Mouse (Mus musculus): ENCODE results near the gene Fam228b. TPM values are rescaled to one million over a fixed set of nuclear protein-coding genes. Genes with fewer than 3 reads are reported as not detected.

Gene Fam228b
- 5.5 TPM for total RNA-seq (2023)

DNA sequence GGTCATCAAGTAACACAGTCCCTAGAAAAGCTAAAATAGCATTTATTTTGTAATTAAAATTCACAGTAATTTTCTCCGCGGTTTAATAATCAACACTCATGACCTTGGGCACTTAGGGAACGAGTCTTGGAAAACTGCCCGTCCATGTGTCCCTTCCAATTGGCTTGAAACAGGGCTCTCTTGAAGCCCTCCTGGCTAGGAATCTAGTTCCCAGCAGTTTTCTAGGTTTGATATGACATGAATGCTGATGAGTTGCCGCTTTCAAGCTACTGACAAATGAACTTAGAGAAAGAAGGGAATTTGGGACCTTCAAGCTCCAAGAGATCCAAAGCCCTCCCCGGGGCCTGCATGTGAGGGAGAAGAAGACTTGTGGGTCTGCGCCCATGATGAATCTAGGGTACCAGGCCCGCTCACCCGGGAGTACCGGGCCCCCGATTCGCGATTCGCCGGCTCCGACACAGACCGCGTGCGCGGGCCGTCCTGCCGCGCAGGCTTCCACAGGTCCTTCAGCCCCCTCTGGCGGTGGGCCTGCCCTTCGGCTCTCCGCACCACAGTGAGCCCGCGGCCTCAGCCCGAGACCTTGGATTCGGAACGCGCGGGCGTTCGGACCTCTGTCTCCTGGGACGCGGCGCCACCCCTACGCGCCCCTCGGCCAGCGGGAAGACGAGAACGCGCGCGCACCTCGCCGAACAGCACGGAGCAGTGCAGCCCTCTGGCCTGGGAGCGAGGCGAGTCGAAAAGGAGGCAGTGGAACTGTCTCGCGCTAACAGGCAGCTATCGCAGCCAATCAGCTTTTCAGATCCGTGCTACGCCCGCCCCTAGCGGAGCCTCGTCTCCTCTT is at the start of gene Fam228b, which contains the start of gene Pfn4:
TSS of gene Fam228b (minus strand) at position 776 of the 841 bp plus-strand sequence.
TSS of gene Pfn4 (plus strand) at position 531 of the 841 bp plus-strand sequence.

DNA sequence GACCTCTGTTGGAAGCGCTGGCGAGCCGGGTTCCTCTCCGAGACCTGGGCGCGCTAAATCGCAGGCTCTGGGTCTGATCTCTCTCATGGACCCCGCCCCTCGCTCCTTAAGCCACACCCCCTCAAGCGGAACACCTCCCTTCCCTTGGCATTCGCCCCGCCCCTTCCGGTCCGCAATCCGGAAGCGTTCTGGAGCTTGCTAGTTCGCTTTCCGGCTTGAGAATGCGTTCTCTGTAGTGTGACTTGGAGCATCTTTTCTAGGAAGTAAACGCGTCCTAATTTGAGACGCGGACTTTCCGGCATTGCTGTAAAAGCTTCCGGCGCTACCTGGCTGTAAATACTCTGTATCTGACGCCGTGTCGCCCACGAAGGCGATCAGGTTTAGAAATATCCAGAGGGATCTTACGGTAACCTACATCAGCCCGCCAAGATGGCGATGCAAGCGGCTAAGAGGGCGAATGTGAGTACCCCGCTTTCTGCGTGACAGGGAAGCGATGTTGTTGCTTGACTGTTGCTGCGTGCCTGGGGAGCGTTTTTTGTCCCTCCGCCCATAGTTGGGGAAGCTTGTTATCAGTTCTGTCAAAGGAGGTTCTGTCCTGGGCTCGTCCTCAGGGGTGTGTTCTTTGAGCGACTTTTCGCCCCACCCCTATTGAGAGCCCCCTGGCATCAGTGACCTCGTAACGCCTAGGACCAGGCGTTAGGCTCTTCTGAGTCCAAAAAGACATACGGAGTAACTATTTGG is 48.5 kb upstream of the Fam228b start, which contains the start of gene Sf3b6:
TSS of gene Sf3b6 (plus strand) at position 184 of the 741 bp plus-strand sequence.

DNA sequence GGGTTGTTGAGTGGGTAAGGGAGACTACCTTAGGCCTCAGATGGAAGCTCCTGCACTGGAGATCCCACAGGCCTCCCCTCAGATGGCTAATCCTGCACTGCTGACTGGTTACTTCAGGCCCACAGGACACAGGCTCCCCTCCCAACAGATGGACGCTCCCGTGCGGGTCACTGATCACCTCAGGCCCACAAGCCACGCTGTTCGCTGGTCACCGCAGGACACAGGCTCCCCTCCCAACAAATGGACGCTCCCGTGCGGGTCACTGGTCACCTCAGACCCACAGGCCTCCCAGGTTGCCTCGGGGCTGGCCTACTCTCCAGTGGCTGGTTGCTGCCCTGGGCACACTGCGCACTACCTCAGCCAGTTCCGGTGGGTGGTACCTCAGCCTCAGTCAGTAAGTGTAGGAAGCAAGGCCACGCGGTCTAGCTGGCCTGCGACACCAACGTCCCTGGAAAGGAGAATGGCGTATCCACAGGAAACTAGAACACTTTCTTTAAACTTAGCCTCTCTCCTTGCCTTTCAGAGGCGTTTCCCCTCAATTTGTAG is 31.0 kb downstream of the Fam228b start, which contains the start of gene Fam228a:
TSS of gene Fam228a (minus strand) at position 400 of the 546 bp plus-strand sequence.

Other genes starting within 250 kb of the Fam228b start
- gene Itsn2, start 176.6 kb downstream of the Fam228b start, total RNA-seq (2023), result 210 TPM
- gene Gm3625, start 176.3 kb downstream of the Fam228b start, total RNA-seq (2023), result not detected
- gene Fam228a, start 30.8 kb downstream of the Fam228b start, total RNA-seq (2023), result not detected
- 1.9 TPM for gene Pfn4, start 245 bp downstream of the Fam228b start, total RNA-seq (2023)
- gene Sf3b6, start 48.3 kb upstream of the Fam228b start, total RNA-seq (2023), result 129 TPM
- gene Fkbp1b, start 72.3 kb upstream of the Fam228b start, total RNA-seq (2023), result 1.2 TPM
- 16.2 TPM for gene Wdcp, start 74.0 kb upstream of the Fam228b start, total RNA-seq (2023)
- 3.5 TPM for gene Mfsd2b, start 105.1 kb upstream of the Fam228b start, total RNA-seq (2023)
- 28.9 TPM for gene Ubxn2a, start 138.4 kb upstream of the Fam228b start, total RNA-seq (2023)
- 79.5 TPM for gene Atad2b, start 148.1 kb upstream of the Fam228b start, total RNA-seq (2023)